Mouse (Mus musculus): ENCODE measurements around the gene Adgrf3. TPM values are rescaled to one million over a fixed set of nuclear protein-coding genes. Genes with fewer than 3 reads are reported as not detected.

Adgrf3 gene
- polyA plus RNA-seq, 1 experiment from 2014 or later, result 0.29 TPM

DNA sequence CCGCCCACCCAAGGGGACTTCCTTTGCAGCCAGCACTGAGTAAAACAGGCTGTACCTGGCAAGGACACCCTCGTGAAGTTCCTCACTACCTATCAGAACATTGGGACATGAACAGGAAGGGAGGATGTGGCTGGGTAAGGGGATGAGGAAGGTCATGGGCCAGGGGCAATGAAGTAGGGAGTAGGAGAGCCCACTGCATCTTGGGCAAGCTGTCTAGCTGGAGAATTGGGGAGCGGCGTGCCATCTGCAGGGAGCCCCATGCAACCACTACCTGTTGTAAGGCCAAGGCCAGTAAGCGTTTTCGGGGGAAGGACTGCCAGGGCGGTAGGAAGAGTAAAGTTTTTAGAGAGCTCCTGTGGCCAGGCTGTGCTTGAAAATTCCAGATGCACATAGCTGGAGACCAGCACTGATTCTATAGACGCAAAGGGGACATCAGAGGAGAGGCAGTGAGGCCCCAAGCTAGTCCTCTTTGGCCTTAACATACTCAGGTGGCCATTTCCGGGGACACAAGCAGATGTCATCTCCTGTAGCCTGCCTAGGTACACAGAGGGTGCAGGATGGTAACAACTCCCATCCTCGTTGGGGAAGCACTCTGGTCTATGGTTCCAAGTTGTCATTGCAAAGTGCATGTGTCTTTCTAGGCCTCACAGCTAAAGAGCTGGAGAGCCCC, 2.2 kb downstream of the Adgrf3 start:
- DNase-seq (ENCODE audit: low spot score), result no peak

- DNase-seq (ENCODE audit: low spot score), result no peak
These were observed 3.3 kb downstream of the Adgrf3 start for GRCm38 (mm10) chr5:30202221-30202620.

- DNase-seq (ENCODE audit: low spot score), result peak; percentile 33
These were observed 4.0 kb downstream of the Adgrf3 start for GRCm38 (mm10) chr5:30201521-30201920.

- DNase-seq (ENCODE audit: low spot score), result peak; percentile 31
These were observed 7.3 kb downstream of the Adgrf3 start for GRCm38 (mm10) chr5:30198257-30198656.

DNA sequence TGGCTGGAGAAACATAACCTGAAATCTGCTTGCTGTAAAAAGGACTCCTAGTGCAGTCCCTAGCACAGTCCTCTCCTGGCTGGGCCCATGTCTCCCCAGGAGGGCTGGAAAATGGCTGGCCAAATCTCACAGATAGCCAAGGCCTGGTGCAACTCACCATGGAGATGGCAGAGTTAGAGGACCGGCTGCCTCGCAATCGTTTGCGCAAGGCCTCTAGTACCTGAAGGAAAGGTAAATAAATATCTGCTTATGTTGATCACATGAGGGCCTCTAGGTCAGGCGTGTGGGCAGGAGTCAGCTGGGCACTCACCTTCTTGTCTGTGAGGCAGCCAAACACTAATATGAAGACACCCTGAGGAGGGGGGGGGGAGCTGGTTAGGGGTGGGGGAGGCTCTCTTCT, 10.2 kb downstream of the Adgrf3 start:
- no peak for DNase-seq (ENCODE audit: low spot score)

GRCm38 (mm10) chr5:30192452-30192851, 13.1 kb downstream of the Adgrf3 start:
- no peak for DNase-seq (ENCODE audit: low spot score)

GRCm38 (mm10) chr5:30187687-30188485, 17.6 kb downstream of the Adgrf3 start:
- DNase-seq (ENCODE audit: low spot score), result no peak

DNA sequence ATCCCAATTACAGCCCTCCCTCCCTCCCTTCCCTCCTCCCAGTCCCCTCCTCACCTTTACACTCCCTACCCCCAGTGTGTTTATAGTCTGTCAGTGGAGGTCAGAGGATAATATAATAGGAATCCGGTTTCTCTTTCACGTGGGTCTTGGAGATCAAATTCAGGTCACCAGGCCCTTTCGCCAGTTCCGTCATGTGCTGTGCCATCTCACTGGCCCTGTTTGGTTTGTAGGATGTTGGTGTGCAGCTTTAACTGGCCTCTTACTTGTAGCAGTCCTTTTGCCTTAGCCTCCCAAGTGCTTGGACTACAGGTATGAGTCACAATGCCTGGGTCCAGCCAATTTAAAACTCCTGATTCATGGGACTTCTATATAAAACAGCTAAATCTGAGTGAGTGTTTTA, 29.7 kb downstream of the Adgrf3 start:
- DNase-seq (ENCODE audit: low spot score), result no peak

DNA sequence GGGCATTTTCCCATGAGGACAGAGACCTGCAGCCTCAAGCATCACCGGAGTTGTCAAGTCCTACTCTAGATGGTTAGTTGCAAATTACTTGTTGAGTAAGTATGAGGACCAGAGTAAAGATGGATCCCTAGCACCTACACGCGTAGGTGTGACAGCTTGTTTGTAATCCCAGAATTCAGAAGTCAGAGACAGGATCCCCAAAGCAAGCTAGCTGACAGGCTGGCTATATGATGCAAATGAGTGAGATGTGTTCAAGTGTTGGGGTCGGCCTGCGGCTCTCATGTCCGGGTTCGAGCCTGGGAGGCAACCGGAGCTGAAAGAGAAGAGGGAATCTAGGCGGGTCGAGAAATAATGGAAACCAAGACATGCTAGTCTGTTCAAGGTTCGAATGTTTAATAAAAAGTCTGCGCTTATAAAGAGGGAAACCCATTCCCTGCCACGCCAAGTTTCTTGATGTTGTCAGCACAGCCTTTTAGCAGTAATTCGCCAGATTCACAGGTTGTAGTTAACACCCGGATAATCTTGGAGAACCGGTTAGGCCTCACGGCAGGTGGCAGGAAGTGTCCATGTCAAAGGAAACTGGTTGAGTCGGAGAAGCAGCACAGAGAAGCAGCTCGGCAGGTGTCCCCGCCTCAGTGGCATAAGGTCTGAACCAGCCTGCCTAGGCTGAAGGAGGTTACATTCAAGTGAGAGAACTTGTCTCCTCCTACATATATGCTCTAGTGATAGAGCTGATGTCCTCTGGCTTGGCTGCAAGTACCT, 32.4 kb downstream of the Adgrf3 start:
- DNase-seq (ENCODE audit: low spot score), result no peak

DNA sequence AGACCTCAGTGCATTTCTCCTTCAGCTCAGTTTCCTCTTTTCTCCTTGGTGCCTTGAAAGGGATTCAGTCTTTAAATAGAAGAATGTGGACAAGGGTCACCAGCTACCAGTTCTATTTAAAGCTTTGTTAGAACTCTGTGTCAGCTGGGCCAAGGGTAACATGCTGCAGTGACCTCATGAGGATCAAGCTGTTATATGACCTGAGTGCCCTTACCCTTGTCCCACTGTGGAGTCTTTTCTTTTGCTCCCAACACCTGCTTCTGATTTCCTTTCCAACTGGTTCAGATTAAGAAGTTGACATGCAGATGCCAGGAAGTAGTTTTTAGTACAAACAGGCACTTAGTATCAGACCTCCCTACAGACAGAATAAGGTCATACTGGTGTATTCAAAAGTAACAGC, 33.4 kb downstream of the Adgrf3 start:
- no peak for DNase-seq (ENCODE audit: low spot score)

DNA sequence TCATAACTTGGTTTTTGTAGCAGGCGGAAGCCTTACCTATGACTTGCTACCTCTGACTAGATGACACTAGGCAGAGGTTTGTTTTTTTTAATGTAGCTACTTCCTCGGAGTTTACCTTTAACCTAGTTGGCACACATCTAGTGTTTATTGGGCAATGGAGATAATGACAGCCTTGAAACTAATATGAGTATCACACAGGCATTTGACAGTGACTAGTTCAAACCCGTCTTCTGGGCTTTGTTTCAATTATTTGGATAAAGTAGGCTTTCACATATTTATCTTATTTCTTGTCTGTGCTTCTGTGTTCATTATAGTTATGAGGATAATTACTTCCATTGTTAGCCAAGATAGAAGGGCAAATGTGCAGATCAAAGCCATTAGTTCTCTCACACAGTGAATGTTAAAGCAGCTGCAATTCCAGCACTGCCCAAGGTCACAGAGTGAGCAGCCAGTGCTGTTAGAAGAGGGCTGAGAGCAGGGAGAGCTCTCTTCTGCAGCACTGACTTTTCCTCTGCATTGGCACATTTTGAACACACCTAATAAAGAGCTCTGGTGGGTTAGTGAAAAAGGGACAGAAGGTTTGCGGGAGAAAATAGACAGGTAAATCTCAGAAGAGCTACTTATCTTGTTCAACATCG, 35.1 kb downstream of the Adgrf3 start:
- DNase-seq (ENCODE audit: low spot score), result no peak

DNA sequence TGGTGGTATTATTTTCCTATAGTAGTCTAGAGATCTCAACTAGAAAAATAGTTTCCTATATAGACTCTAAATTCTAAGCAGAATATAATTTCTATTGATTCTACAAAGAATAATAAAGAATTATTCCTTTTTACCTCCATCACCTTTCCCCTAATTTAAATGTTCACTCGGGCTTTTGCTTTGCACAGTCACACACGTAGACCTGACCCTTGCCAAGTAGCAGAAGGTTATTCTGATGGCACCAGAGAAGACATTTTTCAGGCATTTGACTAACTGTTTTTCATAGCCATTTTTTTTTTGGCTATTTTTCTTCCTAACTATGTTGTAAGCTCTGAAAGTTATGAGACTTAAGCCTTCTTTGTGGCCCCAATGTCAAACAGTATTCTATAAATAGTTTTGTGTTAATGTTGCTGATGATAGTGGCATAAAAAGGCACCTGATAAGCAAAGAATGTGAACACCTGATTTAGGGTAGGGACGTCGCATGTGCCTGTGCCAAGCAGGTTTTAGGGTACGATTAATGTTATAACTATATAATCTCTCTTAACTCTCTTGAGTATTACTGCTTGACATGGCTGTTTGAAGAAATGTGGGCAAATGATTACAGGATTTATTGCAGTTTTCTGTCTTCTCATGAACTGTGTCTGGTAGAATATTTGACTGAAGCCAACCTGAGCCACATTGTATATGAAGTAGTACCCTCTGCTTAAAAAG, 40.1 kb downstream of the Adgrf3 start:
- DNase-seq (ENCODE audit: low spot score), result no peak

- DNase-seq (ENCODE audit: low spot score), result no peak
These were observed 43.2 kb downstream of the Adgrf3 start for GRCm38 (mm10) chr5:30162339-30162738.

GRCm38 (mm10) chr5:30161836-30162235, 43.7 kb downstream of the Adgrf3 start:
- no peak for DNase-seq (ENCODE audit: low spot score)

GRCm38 (mm10) chr5:30159601-30160000, 45.9 kb downstream of the Adgrf3 start:
- DNase-seq (ENCODE audit: low spot score), result no peak

DNA sequence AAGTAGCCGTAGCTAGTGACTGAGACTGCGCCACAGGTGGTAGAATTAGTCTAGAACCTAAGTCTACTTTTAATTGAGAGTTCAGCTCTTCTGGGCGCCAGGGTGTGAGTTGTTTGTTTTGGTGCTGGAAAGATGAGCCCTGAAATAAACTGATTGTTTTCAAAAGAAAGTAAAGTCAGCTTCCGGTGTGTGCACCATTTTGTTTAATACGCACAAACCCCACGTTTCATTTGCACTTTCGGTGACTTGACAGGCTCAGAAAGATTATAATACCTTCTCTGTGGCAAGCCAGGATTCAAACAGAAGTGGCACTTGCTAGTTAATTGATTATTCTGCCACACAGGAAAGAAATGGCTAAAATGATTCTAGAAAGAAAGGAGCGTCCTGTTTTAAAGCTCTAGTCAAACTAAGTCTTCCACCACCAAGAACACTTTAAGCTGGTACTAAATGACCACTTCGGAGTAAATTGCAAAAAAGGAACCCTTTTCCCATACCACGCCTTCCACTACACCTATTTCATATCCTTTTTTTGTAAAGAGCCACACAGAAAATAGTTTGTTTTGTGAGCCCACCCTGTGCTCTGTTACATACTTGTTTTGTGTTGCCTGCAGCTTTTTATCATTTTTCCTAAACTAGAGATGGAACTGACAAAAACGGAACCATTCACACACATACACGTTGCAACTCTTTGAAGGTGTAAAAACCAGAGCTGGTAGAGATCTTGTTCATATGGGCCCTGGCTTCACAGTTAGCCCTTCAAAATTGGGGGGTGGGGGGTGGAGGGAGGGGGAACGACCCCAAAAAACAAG, 49.5 kb downstream of the Adgrf3 start:
- peak; percentile 37 for DNase-seq (ENCODE audit: low spot score)

- no peak for DNase-seq (ENCODE audit: low spot score)
These were observed 50.1 kb downstream of the Adgrf3 start for GRCm38 (mm10) chr5:30155395-30155792.

GRCm38 (mm10) chr5:30154474-30155394, 50.8 kb downstream of the Adgrf3 start, which contains the start of the genes Hadha and Hadhb:
TSS of gene Hadha (minus strand) at chr5:30155162.
TSS of gene Hadhb (plus strand) at chr5:30155248.
- DNase-seq (ENCODE audit: low spot score), result peak; percentile 89

DNA sequence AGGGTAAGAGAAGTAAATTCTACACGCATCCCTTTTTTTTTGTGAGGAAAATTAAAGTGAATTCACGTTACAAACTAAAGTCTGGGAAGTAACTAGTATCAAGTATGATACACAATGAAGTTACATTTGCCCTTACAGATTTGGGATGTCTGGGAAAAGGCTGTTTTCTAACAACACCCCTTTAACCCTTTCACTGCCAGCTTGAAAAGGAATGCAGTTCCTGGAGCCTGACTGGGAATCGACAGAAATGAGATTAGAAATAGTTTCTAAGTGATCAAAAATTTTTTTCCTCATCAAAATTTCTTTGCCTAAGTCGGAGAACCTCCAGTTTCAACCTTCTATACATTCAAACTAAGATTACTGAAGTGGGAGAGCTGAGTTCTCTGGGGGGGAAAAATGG, 51.5 kb downstream of the Adgrf3 start:
- peak; percentile 2 for DNase-seq (ENCODE audit: low spot score)

Data from thymus, postnatal 0 days (tissue).